Mouse (Mus musculus) kidney, embryonic 15.5 days (tissue): ENCODE measurements around the gene Krt34. TPM values are rescaled to one million over a fixed set of nuclear protein-coding genes. Genes with fewer than 3 reads are reported as not detected.
A peak's percentile ranks its signal among the peaks of the same experiment; 100 is the strongest.

ENCODE experiments used
- ATAC-seq: fragments of 200-750 bp; cut with Nextera tagmentation; replicated peaks from 2 replicates; pipeline ENCODE4 v1.8.0; 2017; ENCODE audit warnings: moderate TSS enrichment; ENCODE audit not compliant: low FRiP score
- H3K27ac ChIP-seq: fragments of 300-500 bp; sonication (generic); 2 replicates; pipeline ENCODE4 v1.5.1; 2015; ENCODE audit warnings: mild to moderate bottlenecking, inconsistent platforms
- H3K27me3 ChIP-seq: fragments of 300-500 bp; sonication (generic); 2 replicates; pipeline ENCODE4 v1.6.1; 2015; ENCODE audit warnings: inconsistent platforms
- H3K36me3 ChIP-seq: fragments of 300-500 bp; sonication (generic); 2 replicates; pipeline ENCODE4 v1.6.1; 2015; ENCODE audit warnings: inconsistent platforms
- H3K4me1 ChIP-seq: fragments of 300-500 bp; sonication (generic); 2 replicates; pipeline ENCODE4 v1.6.1; 2015; ENCODE audit warnings: inconsistent platforms
- H3K4me2 ChIP-seq: fragments of 300-500 bp; sonication (generic); 2 replicates; pipeline ENCODE4 v1.6.1; 2015; ENCODE audit warnings: moderate library complexity, mild to moderate bottlenecking, inconsistent platforms
- H3K4me3 ChIP-seq: fragments of 300-500 bp; sonication (generic); replicated peaks from 2 replicates; pipeline ENCODE4 v1.5.1; 2015; ENCODE audit warnings: mild to moderate bottlenecking, inconsistent platforms
- H3K9ac ChIP-seq: fragments of 300-500 bp; sonication (generic); 2 replicates; pipeline ENCODE4 v1.6.1; 2015; ENCODE audit warnings: mild to moderate bottlenecking, inconsistent platforms
- H3K9me3 ChIP-seq: fragments of 300-500 bp; sonication (generic); replicated peaks from 2 replicates; pipeline ENCODE4 v1.6.1; 2016; ENCODE audit warnings: inconsistent platforms
- WGBS: fragments of 180-500 bp; shearing (Covaris S2); methylation state at CpG from one replicate; pipeline ENCODE4 v1.1.7; 2015; ENCODE audit warnings: mixed read lengths; 5-methylcytosine and 5-hydroxymethylcytosine counted together
- polyA plus RNA-seq: library from polyadenylated mRNA; unstranded; fragments of >200 nt; fragmentation: Nextera tagmentation; extraction: Ambion mirVana; gene quantifications from 2 replicates; pipeline ENCODE4 v1.2.1, GENCODE M21; 2015

The Krt34 gene
- polyA plus RNA-seq, 1 experiment from 2014 or later, result not detected

DNA sequence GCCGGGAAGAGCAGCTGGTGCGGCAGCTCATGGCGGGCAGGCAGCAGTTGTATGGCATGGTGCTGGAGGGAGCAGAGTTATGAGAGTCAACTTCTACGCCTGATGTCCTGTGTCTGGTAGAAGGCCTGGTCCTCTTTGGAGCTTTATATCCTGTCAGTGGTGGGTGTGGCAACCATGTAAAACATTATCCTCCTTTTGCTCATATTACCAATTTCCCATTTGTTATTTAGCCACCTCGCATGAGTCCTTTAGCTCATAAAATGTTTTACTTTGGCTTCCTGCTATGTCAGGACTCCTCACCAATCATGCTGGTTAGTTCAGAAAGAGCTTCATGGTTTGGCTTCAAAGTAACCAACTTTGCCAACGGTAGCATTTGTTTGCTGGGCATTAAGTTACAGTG is 11.6 kb downstream of the Krt34 start, which contains the start of gene Krt33b:
Gene Krt33b (minus strand): TSS at position 101 of the 400 bp plus-strand sequence.
- no peak within 1 kb of the TSS for H3K4me2 ChIP-seq
- H3K4me3 ChIP-seq, result no peak within 1 kb of the TSS
- H3K9me3 ChIP-seq, result no peaks in the 10 kb centered on the region
- H3K4me1 ChIP-seq, result no peaks in the 10 kb centered on the region
- 86% methylated on average over 6 of the region's 6 CpGs for WGBS
- no peak for ATAC-seq
- H3K27me3 ChIP-seq, result no peaks in the 10 kb centered on the region
- H3K27ac ChIP-seq, result no peak within 1 kb of the TSS
- no peaks in the 10 kb centered on the region for H3K36me3 ChIP-seq
- H3K9ac ChIP-seq, result no peak within 1 kb of the TSS

DNA sequence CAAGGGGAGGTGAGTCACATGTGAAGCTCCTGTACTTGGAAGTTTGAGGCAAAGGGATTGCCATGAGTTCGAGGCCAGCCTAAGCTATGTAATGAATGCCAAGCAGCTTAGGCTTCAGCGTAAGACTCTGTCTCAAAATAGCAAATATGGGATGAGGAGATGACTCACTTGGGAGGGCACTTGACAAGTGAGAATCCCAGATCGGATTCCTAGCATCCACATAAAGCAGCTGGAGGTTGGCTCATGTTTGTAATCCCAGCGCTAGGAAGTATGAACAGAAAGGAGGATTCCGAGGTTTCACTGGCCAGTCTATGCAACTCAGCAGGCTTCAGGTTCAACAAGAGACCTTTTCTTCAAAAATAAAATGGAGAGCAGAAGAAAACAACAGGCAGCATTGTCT is 19.9 kb downstream of the Krt34 start:
- H3K27ac ChIP-seq, result no peak overlapping the region
- no peak overlapping the region for H3K9ac ChIP-seq
- H3K4me1 ChIP-seq, result no peaks in the 10 kb centered on the region
- H3K4me3 ChIP-seq, result no peak overlapping the region
- no peaks in the 10 kb centered on the region for H3K36me3 ChIP-seq
- no peaks in the 10 kb centered on the region for H3K9me3 ChIP-seq
- no peak for ATAC-seq
- H3K4me2 ChIP-seq, result no peak overlapping the region
- no peaks in the 10 kb centered on the region for H3K27me3 ChIP-seq
- 82% methylated on average over 5 of the region's 5 CpGs for WGBS

DNA sequence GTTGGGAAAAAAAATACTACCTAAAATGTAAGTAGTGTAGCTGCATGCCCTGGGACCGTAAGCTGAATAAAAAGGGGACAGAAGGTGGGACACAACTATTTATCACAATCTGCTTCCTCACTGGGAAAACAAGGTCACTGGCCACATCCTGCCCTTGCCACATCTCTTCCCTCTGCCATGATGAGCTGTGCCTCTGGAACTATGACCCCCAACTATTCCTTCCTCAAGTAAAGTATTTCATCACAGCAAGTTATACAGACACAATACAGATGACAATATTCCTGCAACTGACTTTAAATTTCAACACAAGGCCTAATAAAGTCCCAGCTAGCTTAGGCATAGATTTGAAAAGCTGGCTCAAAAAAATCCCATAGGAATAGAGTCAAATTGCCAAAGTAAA is 21.9 kb downstream of the Krt34 start:
- no peak overlapping the region for H3K4me3 ChIP-seq
- H3K4me1 ChIP-seq, result no peaks in the 10 kb centered on the region
- H3K9me3 ChIP-seq, result no peaks in the 10 kb centered on the region
- no peaks in the 10 kb centered on the region for H3K36me3 ChIP-seq
- no peak overlapping the region for H3K4me2 ChIP-seq
- no peaks in the 10 kb centered on the region for H3K27me3 ChIP-seq
- 74% methylated on average over 1 of the region's 1 CpGs for WGBS
- no peak for ATAC-seq
- H3K9ac ChIP-seq, result no peak overlapping the region
- H3K27ac ChIP-seq, result no peak overlapping the region

DNA sequence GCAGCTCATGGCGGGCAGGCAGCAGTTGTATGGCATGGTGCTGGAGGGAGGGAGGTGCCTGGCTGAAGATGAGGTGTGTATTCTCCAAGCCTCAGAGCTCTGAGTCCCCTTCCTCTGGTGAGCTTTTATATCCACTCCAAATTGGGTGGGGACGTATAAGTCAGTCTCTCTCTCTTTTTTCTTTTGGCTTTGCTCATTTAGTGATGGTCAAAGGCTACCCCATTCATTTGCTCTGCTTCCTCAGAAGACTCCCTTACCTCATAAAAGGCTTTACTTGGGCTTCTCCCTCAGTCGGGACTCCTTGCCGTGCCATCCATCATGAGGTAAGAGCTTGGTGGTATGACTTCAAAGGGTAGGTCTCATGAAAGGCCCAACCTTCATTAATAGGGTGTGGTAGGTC is 25.2 kb downstream of the Krt34 start, which contains the start of gene Krt33a:
Gene Krt33a (minus strand): TSS at position 101 of the 400 bp plus-strand sequence.
- no peak within 1 kb of the TSS for H3K4me3 ChIP-seq
- no peak within 1 kb of the TSS for H3K9ac ChIP-seq
- H3K27ac ChIP-seq, result no peak within 1 kb of the TSS
- WGBS, result 68% methylated on average over 4 of the region's 4 CpGs
- no peak for ATAC-seq
- H3K9me3 ChIP-seq, result no peaks in the 10 kb centered on the region
- H3K36me3 ChIP-seq, result no peaks in the 10 kb centered on the region
- H3K4me2 ChIP-seq, result no peak within 1 kb of the TSS
- H3K27me3 ChIP-seq, result no peaks in the 10 kb centered on the region
- no peaks in the 10 kb centered on the region for H3K4me1 ChIP-seq

DNA sequence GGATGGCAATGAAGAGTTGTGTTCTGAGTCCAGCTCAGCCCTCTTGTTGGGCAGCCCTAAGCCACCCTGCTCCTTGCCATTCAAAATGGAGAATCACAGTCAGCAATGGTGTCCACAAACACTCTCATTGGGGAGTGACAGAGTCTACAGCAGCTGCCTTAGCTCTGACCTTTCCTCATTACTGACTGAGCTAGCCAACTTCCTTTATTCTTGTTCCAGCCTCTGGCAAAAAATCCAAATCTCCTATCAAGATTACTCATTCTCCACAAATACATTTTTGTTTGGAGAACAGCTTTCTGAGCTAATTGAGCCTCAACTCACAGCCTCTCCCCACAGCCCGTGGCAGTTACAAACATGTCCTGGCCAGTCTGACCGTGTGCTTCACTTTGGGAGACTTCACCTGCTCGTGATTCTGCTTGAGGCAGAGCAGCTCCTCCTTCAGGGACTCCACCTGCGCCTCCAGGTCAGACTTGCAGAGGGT is 27.6 kb downstream of the Krt34 start:
- 69% methylated on average over 4 of the region's 4 CpGs for WGBS
- Histone ChIP-seq H3K27me3 (no peaks in the 10 kb centered on the region), H3K36me3 (no peaks in the 10 kb centered on the region), H3K4me1 (0 out of 2 replicates have a peak, but pooled peaks cover 5% of the 10 kb centered on the region), H3K27ac (no peak overlapping the region), H3K4me3 (no peak overlapping the region), H3K4me2 (no peak overlapping the region), H3K9ac (no peak overlapping the region), H3K9me3 (no peaks in the 10 kb centered on the region)
- ATAC-seq, result no peak

DNA sequence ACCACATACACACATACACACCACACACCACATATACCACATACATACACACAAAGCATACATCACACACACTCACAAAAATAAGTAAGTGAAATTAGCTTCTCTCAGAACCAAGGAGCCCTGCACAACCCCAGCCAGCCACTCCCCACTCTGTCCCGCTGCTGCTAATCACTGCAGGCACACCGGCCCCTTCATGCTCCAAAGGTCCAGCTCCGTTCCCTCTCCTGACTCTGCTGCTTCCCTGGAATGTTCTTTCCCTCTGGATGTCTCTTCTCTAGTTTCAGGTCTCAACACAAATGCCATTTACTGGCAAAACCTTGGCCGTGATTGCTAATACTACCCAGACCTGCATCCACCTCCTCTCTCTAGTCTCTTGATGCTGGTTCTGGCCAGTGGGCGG is 30.7 kb downstream of the Krt34 start:
- WGBS, result 63% methylated on average over 5 of the region's 5 CpGs
- Histone ChIP-seq H3K9ac (no peak overlapping the region), H3K4me1 (0 out of 2 replicates have a peak, but pooled peaks cover 5% of the 10 kb centered on the region), H3K9me3 (no peaks in the 10 kb centered on the region), H3K4me3 (no peak overlapping the region), H3K27ac (no peak overlapping the region), H3K4me2 (no peak overlapping the region), H3K27me3 (no peaks in the 10 kb centered on the region), H3K36me3 (no peaks in the 10 kb centered on the region)
- ATAC-seq, result 0 out of 2 replicates have a peak, but pooled peaks have one; percentile 43

DNA sequence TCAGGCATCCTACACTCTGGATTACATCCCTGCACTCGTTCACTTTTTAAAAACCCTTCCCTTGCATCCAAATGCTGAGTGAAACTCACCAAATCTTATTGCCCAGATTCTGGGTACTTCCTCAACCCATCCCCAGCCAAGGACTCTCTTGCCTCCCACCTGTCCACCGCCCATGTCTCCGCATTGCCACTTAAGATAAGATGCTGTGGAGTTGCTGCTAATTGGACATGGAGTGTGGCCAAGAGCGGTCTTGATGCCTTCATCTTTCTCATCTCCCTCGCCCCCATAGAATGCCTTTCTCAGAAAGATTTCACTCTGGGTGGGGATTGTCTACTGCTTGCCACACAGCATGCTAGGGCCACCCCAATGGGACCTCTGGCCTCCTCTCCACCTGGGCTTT is 33.0 kb downstream of the Krt34 start:
- H3K9ac ChIP-seq, result no peak overlapping the region
- H3K4me3 ChIP-seq, result no peak overlapping the region
- WGBS, result 91% methylated on average over 5 of the region's 5 CpGs
- no peaks in the 10 kb centered on the region for H3K9me3 ChIP-seq
- H3K4me1 ChIP-seq, result 0 out of 2 replicates have a peak, but pooled peaks cover 5% of the 10 kb centered on the region
- H3K27ac ChIP-seq, result no peak overlapping the region
- ATAC-seq, result no peak
- H3K27me3 ChIP-seq, result no peaks in the 10 kb centered on the region
- H3K4me2 ChIP-seq, result no peak overlapping the region
- no peaks in the 10 kb centered on the region for H3K36me3 ChIP-seq

DNA sequence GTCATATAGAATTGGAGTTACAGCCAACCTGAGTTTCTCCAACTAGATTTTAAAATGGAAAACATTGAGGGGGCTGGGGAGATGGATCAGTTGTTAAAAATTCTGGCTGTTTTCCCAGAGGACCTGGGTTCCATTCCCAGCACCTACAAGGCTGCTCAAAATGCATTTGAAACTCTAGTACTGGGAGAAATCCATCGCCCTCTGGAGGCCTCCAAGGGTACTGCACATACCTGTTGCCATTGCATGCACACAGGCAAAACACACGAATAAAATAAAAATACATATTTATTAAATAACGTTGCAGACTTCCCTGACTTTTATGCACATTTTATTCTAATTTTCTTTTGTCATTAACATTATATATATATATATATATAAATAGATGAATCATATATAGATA is 34.7 kb downstream of the Krt34 start:
- Histone ChIP-seq H3K27me3 (no peaks in the 10 kb centered on the region), H3K9me3 (no peaks in the 10 kb centered on the region), H3K36me3 (no peaks in the 10 kb centered on the region), H3K4me2 (no peak overlapping the region), H3K4me3 (no peak overlapping the region), H3K4me1 (0 out of 2 replicates have a peak, but pooled peaks cover 5% of the 10 kb centered on the region), H3K27ac (no peak overlapping the region), H3K9ac (no peak overlapping the region)
- ATAC-seq, result no peak
- WGBS, result 56% methylated on average over 3 of the region's 3 CpGs

DNA sequence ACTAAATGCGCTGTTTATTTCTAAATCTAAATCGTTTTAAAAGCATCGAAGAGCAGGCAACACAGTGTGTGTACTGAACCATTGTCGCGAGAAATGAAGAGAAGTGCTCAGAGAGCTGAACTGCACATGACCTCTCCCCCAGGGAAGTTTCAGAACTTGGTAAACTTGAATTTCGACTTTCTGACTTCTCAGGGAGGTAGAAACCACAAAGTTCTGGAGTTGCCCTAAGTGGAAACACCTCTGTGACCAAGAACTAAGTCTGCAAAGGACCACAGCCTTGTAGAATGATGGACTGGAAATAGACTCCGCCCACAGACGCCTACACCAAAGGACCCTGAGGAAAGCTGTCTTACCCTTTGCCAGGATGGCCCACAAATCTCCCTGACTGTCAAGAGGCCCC is 35.4 kb downstream of the Krt34 start:
- no peak overlapping the region for H3K4me3 ChIP-seq
- no peaks in the 10 kb centered on the region for H3K36me3 ChIP-seq
- peak overlapping the region; percentile 34; the same call in 1 of the 2 replicates for H3K27ac ChIP-seq
- H3K4me1 ChIP-seq, result 0 out of 2 replicates have a peak, but pooled peaks cover 5% of the 10 kb centered on the region
- no peak overlapping the region for H3K9ac ChIP-seq
- ATAC-seq, result no peak
- no peaks in the 10 kb centered on the region for H3K27me3 ChIP-seq
- no peaks in the 10 kb centered on the region for H3K9me3 ChIP-seq
- no peak overlapping the region for H3K4me2 ChIP-seq
- WGBS, result 75% methylated on average over 8 of the region's 8 CpGs

DNA sequence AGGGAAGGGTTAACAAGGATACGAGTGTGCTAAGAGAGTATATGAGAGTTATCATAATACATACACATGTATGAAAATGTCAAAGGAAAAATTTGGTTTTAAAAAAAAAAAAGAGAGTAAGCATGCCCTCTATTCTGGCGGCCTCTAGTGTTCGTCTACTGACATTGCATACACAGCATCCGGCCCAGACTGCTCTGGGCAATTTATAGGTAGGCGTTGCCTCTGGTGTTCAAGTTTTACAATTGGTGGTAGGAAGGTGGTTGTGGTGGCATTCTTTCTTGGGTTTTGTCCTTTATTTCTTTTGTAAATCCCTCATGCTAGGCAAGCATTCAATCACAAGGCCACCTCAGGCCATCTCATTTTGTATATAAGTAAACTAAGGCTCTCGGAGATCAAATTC is 36.5 kb downstream of the Krt34 start:
- Histone ChIP-seq H3K4me3 (no peak overlapping the region), H3K36me3 (no peaks in the 10 kb centered on the region), H3K9me3 (no peaks in the 10 kb centered on the region), H3K4me1 (no peaks in the 10 kb centered on the region), H3K27ac (no peak overlapping the region), H3K9ac (no peak overlapping the region), H3K27me3 (no peaks in the 10 kb centered on the region), H3K4me2 (no peak overlapping the region)
- WGBS, result 20% methylated on average over 6 of the region's 6 CpGs
- ATAC-seq, result no peak

DNA sequence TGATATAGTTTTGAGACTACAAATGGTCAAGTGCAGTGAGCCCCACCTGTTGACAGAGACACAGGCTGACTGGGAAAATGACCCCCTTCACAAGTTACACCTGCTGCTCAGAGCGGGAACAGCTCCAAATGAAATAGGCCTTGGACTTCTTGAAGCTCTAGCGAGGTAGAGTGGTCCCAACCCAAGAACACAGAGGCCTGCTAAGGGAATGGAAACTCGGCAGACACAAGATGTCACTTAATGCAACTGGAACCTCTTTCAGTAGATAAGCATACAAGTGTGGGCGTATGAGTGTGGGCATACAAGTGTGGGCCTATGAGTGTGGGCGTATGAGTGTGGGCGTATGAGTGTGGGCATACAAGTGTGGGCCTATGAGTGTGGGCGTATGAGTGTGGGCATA is 42.3 kb downstream of the Krt34 start:
- Histone ChIP-seq H3K27me3 (peaks cover 5% of the 10 kb centered on the region), H3K4me2 (no peak overlapping the region), H3K36me3 (no peaks in the 10 kb centered on the region), H3K4me1 (no peaks in the 10 kb centered on the region), H3K4me3 (no peak overlapping the region), H3K27ac (no peak overlapping the region), H3K9me3 (no peaks in the 10 kb centered on the region), H3K9ac (no peak overlapping the region)
- WGBS, result 88% methylated on average over 7 of the region's 7 CpGs
- no peak for ATAC-seq

DNA sequence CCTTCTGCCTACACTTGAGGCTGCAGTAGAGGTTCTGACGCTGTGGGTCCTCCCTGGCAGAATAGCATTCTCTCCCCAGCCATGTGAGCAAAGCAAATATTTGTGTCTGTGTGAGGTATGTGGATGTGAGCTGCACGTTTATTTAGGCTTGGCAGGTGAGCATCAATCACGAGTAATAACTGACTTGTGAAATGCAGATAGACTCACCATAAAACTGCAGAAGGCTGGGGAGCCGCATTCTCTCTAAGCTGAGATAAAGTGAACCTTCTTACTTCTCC is 47.0 kb downstream of the Krt34 start:
- Histone ChIP-seq H3K4me1 (peaks cover 7% of the 10 kb centered on the region; the same call in 1 of the 2 replicates), H3K9ac (no peak overlapping the region), H3K27ac (no peak overlapping the region), H3K27me3 (peaks cover 21% of the 10 kb centered on the region), H3K4me3 (no peak overlapping the region), H3K4me2 (no peak overlapping the region), H3K9me3 (no peaks in the 10 kb centered on the region), H3K36me3 (no peaks in the 10 kb centered on the region)
- 38% methylated on average over 4 of the region's 4 CpGs for WGBS
- no peak for ATAC-seq
